Mouse (Mus musculus): ENCODE measurements around the gene Pla2g4d. TPM values are rescaled to one million over a fixed set of nuclear protein-coding genes. Genes with fewer than 3 reads are reported as not detected.
A peak's percentile ranks its signal among the peaks of the same experiment; 100 is the strongest.

The Pla2g4d gene
- polyA plus RNA-seq, 2 experiments, result 0.05 to 0.08 TPM

GRCm38 (mm10) chr2:120262876-120263275, 26.1 kb downstream of the Pla2g4d start:
- ATAC-seq (ENCODE audit: low FRiP score, low read depth), result no peak
- Histone ChIP-seq H3K4me3 (replicated peaks; ENCODE audit: low read length) (no peak overlapping the region), H3K36me3 (ENCODE audit: control insufficient read depth, insufficient read depth, low read length) (no peaks in the 10 kb centered on the region), H3K27ac (replicated peaks; ENCODE audit: low read depth, low read length) (no peak overlapping the region), H3K4me2 (replicated peaks; ENCODE audit: low read depth, low read length, severe bottlenecking) (no peak overlapping the region), H3K9ac (ENCODE audit: low read depth, low read length, severe bottlenecking) (no peak overlapping the region), H3K27me3 (ENCODE audit: control insufficient read depth, insufficient read depth, low read length) (no peaks in the 10 kb centered on the region), H3K4me1 (ENCODE audit: control insufficient read depth, insufficient read depth, low read length) (no peaks in the 10 kb centered on the region), H3K9me3 (ENCODE audit: control insufficient read depth, low read length) (no peaks in the 10 kb centered on the region)
- no peak for TF ChIP-seq POLR2A (IDR thresholded peaks at IDR 0.05; ENCODE audit: borderline replicate concordance, extremely low read depth, insufficient read depth, insufficient read length)
- WGBS, result 23% methylated on average over 1 of the region's 1 CpGs
- no peak for DNase-seq (ENCODE audit: low spot score)

GRCm38 (mm10) chr2:120261346-120261745, 27.7 kb downstream of the Pla2g4d start:
- Histone ChIP-seq H3K27me3 (ENCODE audit: control insufficient read depth, insufficient read depth, low read length) (no peaks in the 10 kb centered on the region), H3K27ac (replicated peaks; ENCODE audit: low read depth, low read length) (no peak overlapping the region), H3K9ac (ENCODE audit: low read depth, low read length, severe bottlenecking) (no peak overlapping the region), H3K4me3 (replicated peaks; ENCODE audit: low read length) (no peak overlapping the region), H3K4me1 (ENCODE audit: control insufficient read depth, insufficient read depth, low read length) (no peaks in the 10 kb centered on the region), H3K36me3 (ENCODE audit: control insufficient read depth, insufficient read depth, low read length) (no peaks in the 10 kb centered on the region), H3K4me2 (replicated peaks; ENCODE audit: low read depth, low read length, severe bottlenecking) (no peak overlapping the region), H3K9me3 (ENCODE audit: control insufficient read depth, low read length) (no peaks in the 10 kb centered on the region)
- 64% methylated on average over 3 of the region's 3 CpGs for WGBS
- DNase-seq (ENCODE audit: low spot score), result no peak
- ATAC-seq (ENCODE audit: low FRiP score, low read depth), result no peak
- TF ChIP-seq POLR2A (IDR thresholded peaks at IDR 0.05; ENCODE audit: borderline replicate concordance, extremely low read depth, insufficient read depth, insufficient read length), result no peak

- Histone ChIP-seq H3K9ac (ENCODE audit: low read depth, low read length, severe bottlenecking) (no peak overlapping the region), H3K4me1 (ENCODE audit: control insufficient read depth, insufficient read depth, low read length) (no peaks in the 10 kb centered on the region), H3K27ac (replicated peaks; ENCODE audit: low read depth, low read length) (no peak overlapping the region), H3K4me2 (replicated peaks; ENCODE audit: low read depth, low read length, severe bottlenecking) (no peak overlapping the region), H3K27me3 (ENCODE audit: control insufficient read depth, insufficient read depth, low read length) (no peaks in the 10 kb centered on the region), H3K36me3 (ENCODE audit: control insufficient read depth, insufficient read depth, low read length) (no peaks in the 10 kb centered on the region), H3K4me3 (replicated peaks; ENCODE audit: low read length) (no peak overlapping the region), H3K9me3 (ENCODE audit: control insufficient read depth, low read length) (no peaks in the 10 kb centered on the region)
- no peak for ATAC-seq (ENCODE audit: low FRiP score, low read depth)
- TF ChIP-seq POLR2A (IDR thresholded peaks at IDR 0.05; ENCODE audit: borderline replicate concordance, extremely low read depth, insufficient read depth, insufficient read length), result no peak
- DNase-seq (ENCODE audit: low spot score), result no peak
Observed at GRCm38 (mm10) chr2:120256259-120256658, 32.7 kb downstream of the Pla2g4d start.

- Histone ChIP-seq H3K4me3 (replicated peaks; ENCODE audit: low read length) (no peak overlapping the region), H3K4me1 (ENCODE audit: control insufficient read depth, insufficient read depth, low read length) (no peaks in the 10 kb centered on the region), H3K9ac (ENCODE audit: low read depth, low read length, severe bottlenecking) (no peak overlapping the region), H3K4me2 (replicated peaks; ENCODE audit: low read depth, low read length, severe bottlenecking) (no peak overlapping the region), H3K27ac (replicated peaks; ENCODE audit: low read depth, low read length) (no peak overlapping the region), H3K27me3 (ENCODE audit: control insufficient read depth, insufficient read depth, low read length) (no peaks in the 10 kb centered on the region), H3K36me3 (ENCODE audit: control insufficient read depth, insufficient read depth, low read length) (no peaks in the 10 kb centered on the region), H3K9me3 (ENCODE audit: control insufficient read depth, low read length) (no peaks in the 10 kb centered on the region)
- DNase-seq (ENCODE audit: low spot score) (no peak), ATAC-seq (ENCODE audit: low FRiP score, low read depth) (no peak)
- no peak for TF ChIP-seq POLR2A (IDR thresholded peaks at IDR 0.05; ENCODE audit: borderline replicate concordance, extremely low read depth, insufficient read depth, insufficient read length)
- WGBS, result 90% methylated on average over 6 of the region's 6 CpGs
Observed at GRCm38 (mm10) chr2:120252644-120253043, 36.4 kb downstream of the Pla2g4d start.

GRCm38 (mm10) chr2:120245421-120246016, 43.5 kb downstream of the Pla2g4d start:
- Histone ChIP-seq H3K9ac (ENCODE audit: low read depth, low read length, severe bottlenecking) (peak overlapping the region; percentile 13; the same call in 1 of the 2 replicates), H3K4me3 (replicated peaks; ENCODE audit: low read length) (peak overlapping the region; percentile 36), H3K4me1 (ENCODE audit: control insufficient read depth, insufficient read depth, low read length) (peaks cover 4% of the 10 kb centered on the region; the same call in 1 of the 2 replicates), H3K27ac (replicated peaks; ENCODE audit: low read depth, low read length) (no peak overlapping the region), H3K9me3 (ENCODE audit: control insufficient read depth, low read length) (no peaks in the 10 kb centered on the region), H3K4me2 (replicated peaks; ENCODE audit: low read depth, low read length, severe bottlenecking) (peak overlapping the region; percentile 61), H3K36me3 (ENCODE audit: control insufficient read depth, insufficient read depth, low read length) (no peaks in the 10 kb centered on the region), H3K27me3 (ENCODE audit: control insufficient read depth, insufficient read depth, low read length) (no peaks in the 10 kb centered on the region)
- no peak for TF ChIP-seq POLR2A (IDR thresholded peaks at IDR 0.05; ENCODE audit: borderline replicate concordance, extremely low read depth, insufficient read depth, insufficient read length)
- ATAC-seq (ENCODE audit: low FRiP score, low read depth) (peak; percentile 62), DNase-seq (ENCODE audit: low spot score) (peak; percentile 61)
- 22% methylated on average over 9 of the region's 9 CpGs for WGBS

Measured in limb, embryonic 14.5 days (tissue).